Mouse (Mus musculus) bone marrow, adult 2 months (tissue): ENCODE measurements around the gene Pikfyve. TPM values are rescaled to one million over a fixed set of nuclear protein-coding genes. Genes with fewer than 3 reads are reported as not detected.

Source experiments
- H3K27ac ChIP-seq: fragments of 200-500 bp; 2 replicates; pipeline ENCODE4 v1.5.1; 2012; ENCODE audit warnings: low read depth, mild to moderate bottlenecking, control low read depth, inconsistent platforms, low read length; ENCODE audit not compliant: control insufficient read depth, poor library complexity, insufficient read depth
- H3K4me1 ChIP-seq: fragments of 200-500 bp; 2 replicates; pipeline ENCODE4 v1.6.1; 2011; ENCODE audit warnings: low read length; ENCODE audit not compliant: control insufficient read depth, insufficient read depth
- H3K4me3 ChIP-seq: fragments of 200-500 bp; replicated peaks from 2 replicates; pipeline ENCODE3; 2011; ENCODE audit warnings: mild to moderate bottlenecking, low read depth, low read length, control low read depth; ENCODE audit not compliant: control insufficient read depth
- CTCF ChIP-seq: fragments of 200-500 bp; IDR thresholded peaks from 2 replicates; pipeline ENCODE4 v1.5.1; 2011; ENCODE audit warnings: low read length, control low read depth; ENCODE audit not compliant: control insufficient read depth, insufficient read depth
- POLR2A ChIP-seq: fragments of 200-500 bp; IDR thresholded peaks from 2 replicates; pipeline ENCODE4 v1.6.1; 2011; ENCODE audit warnings: low read depth, mild to moderate bottlenecking, control low read depth, low read length, borderline replicate concordance; ENCODE audit not compliant: control insufficient read depth
- WGBS: fragments of 180-500 bp; shearing (Covaris S2); methylation state at CpG from one replicate; pipeline ENCODE4 v1.1.7; 2018; 5-methylcytosine and 5-hydroxymethylcytosine counted together
- polyA plus RNA-seq: library from polyadenylated mRNA; stranded (reverse); fragments of >200 nt; gene quantifications from 2 replicates; pipeline ENCODE4 v1.2.4, GENCODE M21; 2011; ENCODE audit warnings: low replicate concordance; ENCODE audit not compliant: missing spikeins, insufficient read depth, insufficient read length

The Pikfyve gene
- polyA plus RNA-seq = 4.2 and 10.0 TPM in 2 replicates

GRCm38 (mm10) chr1:65186287-65187073 lies at the start of gene Pikfyve, which contains the start of gene Idh1:
Pikfyve (plus strand) TSS chr1:65186683.
Idh1 (minus strand) TSS chr1:65186500.
- peak within 1 kb of the TSS; percentile 90 for H3K4me3 ChIP-seq
- no peaks in the 10 kb centered on the region; the same call in 1 of the 2 replicates for H3K4me1 ChIP-seq
- whole genome bisulfite sequencing = under 1% methylated on average over 68 of the region's 71 CpGs
- peak within 1 kb of the TSS; percentile 91 for H3K27ac ChIP-seq
- peak; percentile 94 for TF ChIP-seq POLR2A
- TF ChIP-seq CTCF = no peak; the same call in 1 of the 2 replicates

GRCm38 (mm10) chr1:65137560-65137959 lies 48.9 kb upstream of the Pikfyve start:
- Histone ChIP-seq H3K27ac (no peak overlapping the region), H3K4me3 (no peak overlapping the region), H3K4me1 (no peaks in the 10 kb centered on the region)
- 77% methylated on average over 6 of the region's 6 CpGs for WGBS
- TF ChIP-seq CTCF (no peak), POLR2A (no peak)

GRCm38 (mm10) chr1:65144783-65145182 lies 41.7 kb upstream of the Pikfyve start:
- Histone ChIP-seq H3K4me1 (no peaks in the 10 kb centered on the region), H3K4me3 (no peak overlapping the region), H3K27ac (no peak overlapping the region)
- 81% methylated on average over 2 of the region's 2 CpGs for WGBS
- TF ChIP-seq CTCF (no peak), POLR2A (no peak)

- 26% methylated on average over 2 of the region's 2 CpGs for WGBS
- no peaks in the 10 kb centered on the region for H3K4me1 ChIP-seq
- TF ChIP-seq CTCF = no peak
- TF ChIP-seq POLR2A = no peak
- H3K27ac ChIP-seq = no peak overlapping the region
- H3K4me3 ChIP-seq = no peak overlapping the region
Measured at GRCm38 (mm10) chr1:65146601-65147000, 39.9 kb upstream of the Pikfyve start.

- H3K27ac ChIP-seq = no peak overlapping the region
- no peak for TF ChIP-seq POLR2A
- TF ChIP-seq CTCF = no peak
- H3K4me1 ChIP-seq = no peaks in the 10 kb centered on the region
- H3K4me3 ChIP-seq = no peak overlapping the region
- 88% methylated on average over 5 of the region's 5 CpGs for WGBS
Measured at GRCm38 (mm10) chr1:65147326-65147725, 39.2 kb upstream of the Pikfyve start.

GRCm38 (mm10) chr1:65147971-65148370 lies 38.5 kb upstream of the Pikfyve start:
- no peak overlapping the region for H3K27ac ChIP-seq
- 73% methylated on average over 3 of the region's 3 CpGs for WGBS
- TF ChIP-seq CTCF (no peak), POLR2A (no peak)
- H3K4me1 ChIP-seq = no peaks in the 10 kb centered on the region
- H3K4me3 ChIP-seq = no peak overlapping the region

- no peak overlapping the region for H3K4me3 ChIP-seq
- no peaks in the 10 kb centered on the region for H3K4me1 ChIP-seq
- TF ChIP-seq POLR2A (no peak), CTCF (no peak)
- H3K27ac ChIP-seq = no peak overlapping the region
Measured at GRCm38 (mm10) chr1:65154814-65155213, 31.7 kb upstream of the Pikfyve start.

- H3K27ac ChIP-seq = no peak overlapping the region
- no peaks in the 10 kb centered on the region for H3K4me1 ChIP-seq
- no peak overlapping the region for H3K4me3 ChIP-seq
- WGBS = 81% methylated on average over 5 of the region's 5 CpGs
- no peak for TF ChIP-seq POLR2A
Measured at GRCm38 (mm10) chr1:65156111-65156510, 30.4 kb upstream of the Pikfyve start.

GRCm38 (mm10) chr1:65162210-65162609 lies 24.3 kb upstream of the Pikfyve start:
- TF ChIP-seq POLR2A = no peak
- TF ChIP-seq CTCF = 0 out of 2 replicates have a peak, but pooled peaks have one; percentile 4
- Histone ChIP-seq H3K4me3 (no peak overlapping the region), H3K4me1 (no peaks in the 10 kb centered on the region; the same call in 1 of the 2 replicates), H3K27ac (no peak overlapping the region)
- 89% methylated on average over 1 of the region's 1 CpGs for WGBS

GRCm38 (mm10) chr1:65167496-65167895 lies 19.0 kb upstream of the Pikfyve start:
- TF ChIP-seq CTCF (no peak), POLR2A (no peak)
- 83% methylated on average over 1 of the region's 1 CpGs for WGBS

More at GRCm38 (mm10) chr1:65167496-65167895, 19.0 kb upstream of the Pikfyve start:
- no peak overlapping the region for H3K4me3 ChIP-seq
- H3K27ac ChIP-seq = no peak overlapping the region
- no peaks in the 10 kb centered on the region; the same call in 1 of the 2 replicates for H3K4me1 ChIP-seq
